Mouse (Mus musculus) CH12.LX (cell line): Measurements from ENCODE around the gene Entpd2. TPM values are rescaled to one million over a fixed set of nuclear protein-coding genes. Genes with fewer than 3 reads are reported as not detected.
A peak's percentile ranks its signal among the peaks of the same experiment; 100 is the strongest.

Source experiments
- DNase-seq: peaks from one replicate; pipeline ENCODE4 v3.0.0-alpha.2; 2013; ENCODE audit errors: extremely low read depth
- H3K27ac ChIP-seq: 2 replicates; pipeline ENCODE4 v1.5.1; 2012; ENCODE audit warnings: low read depth, mild to moderate bottlenecking, control low read depth, moderate library complexity; ENCODE audit not compliant: insufficient read depth
- H3K27me3 ChIP-seq: replicated peaks from 2 replicates; pipeline ENCODE3; 2012; ENCODE audit warnings: inconsistent platforms
- H3K36me3 ChIP-seq, 2 experiments: replicated peaks in 1 of 2; 2 replicates each; pipeline versions ENCODE3 to v1.6.1; 2012; ENCODE audit warnings: inconsistent platforms in 1 of 2, low read length in 1 of 2, mild to moderate bottlenecking in 1 of 2, mixed read lengths in 1 of 2, moderate library complexity in 1 of 2; ENCODE audit not compliant: control insufficient read depth in 1 of 2, insufficient read depth in 1 of 2
- H3K4me1 ChIP-seq, 2 experiments: 2 replicates each; pipeline ENCODE4 v1.6.1; 2012; ENCODE audit warnings: inconsistent platforms in 1 of 2, moderate library complexity in 1 of 2; ENCODE audit not compliant: insufficient read depth in 2 of 2, control insufficient read depth in 1 of 2
- H3K4me2 ChIP-seq: 2 replicates; pipeline ENCODE4 v1.6.1; 2012; ENCODE audit warnings: low read depth, mild to moderate bottlenecking, control low read depth; ENCODE audit not compliant: poor library complexity, insufficient read depth, severe bottlenecking
- H3K4me3 ChIP-seq, 3 experiments: fragments of 150-350 bp in 1 of 3; sonication (generic) in 1 of 3; replicated peaks in 1 of 3; 2 replicates each; pipeline versions ENCODE3 to v1.5.1; 2011 to 2012; ENCODE audit warnings: low read depth in 2 of 3, low read length in 2 of 3, mild to moderate bottlenecking in 2 of 3, moderate library complexity in 2 of 3, control low read depth in 1 of 3, improper control_type of control experiment in 1 of 3, inconsistent platforms in 1 of 3, mixed read lengths in 1 of 3; ENCODE audit not compliant: poor library complexity in 1 of 3
- H3K79me2 ChIP-seq: replicated peaks from 2 replicates; pipeline ENCODE4 v1.6.1; 2012; ENCODE audit warnings: mild to moderate bottlenecking, moderate library complexity; ENCODE audit not compliant: control insufficient read depth, poor library complexity, insufficient read depth, severe bottlenecking; ENCODE audit errors: extremely low read depth
- H3K9ac ChIP-seq: 2 replicates; pipeline ENCODE4 v1.6.1; 2012; ENCODE audit warnings: low read depth, mild to moderate bottlenecking, control low read depth, moderate library complexity; ENCODE audit not compliant: insufficient read depth
- H3K9me3 ChIP-seq: replicated peaks from 2 replicates; pipeline ENCODE3; 2012; ENCODE audit warnings: low read length, inconsistent platforms, mixed read lengths
- BHLHE40 ChIP-seq: IDR thresholded peaks from 2 replicates; pipeline ENCODE4 v1.6.1; 2011; ENCODE audit warnings: mild to moderate bottlenecking, low read depth, low read length, improper control_type of control experiment
- CHD1 ChIP-seq: IDR thresholded peaks from 2 replicates; pipeline ENCODE4 v1.6.1; 2012; ENCODE audit warnings: low read depth, low read length, improper control_type of control experiment, inconsistent platforms
- CHD2 ChIP-seq: IDR thresholded peaks from 2 replicates; pipeline ENCODE4 v1.6.1; 2011; ENCODE audit warnings: low read length, improper control_type of control experiment
- E2F4 ChIP-seq: IDR thresholded peaks from 2 replicates; pipeline ENCODE4 v1.6.1; 2011; ENCODE audit warnings: low read depth, low read length, improper control_type of control experiment; ENCODE audit not compliant: insufficient replicate concordance
- ELF1 ChIP-seq: IDR thresholded peaks from 2 replicates; pipeline ENCODE4 v1.6.1; 2014; ENCODE audit warnings: low read depth, mild to moderate bottlenecking, inconsistent platforms, low read length, improper control_type of control experiment
- EP300 ChIP-seq: IDR thresholded peaks from 2 replicates; pipeline ENCODE4 v1.6.1; 2011; ENCODE audit warnings: low read length, improper control_type of control experiment
- ETS1 ChIP-seq: conservative IDR thresholded peaks from 2 replicates; pipeline ENCODE4 v1.6.1; 2012; ENCODE audit warnings: low read depth, mild to moderate bottlenecking, inconsistent platforms, low read length, improper control_type of control experiment, moderate library complexity
- GABPA ChIP-seq: IDR thresholded peaks from 2 replicates; pipeline ENCODE4 v1.6.1; 2012; ENCODE audit warnings: low read depth, low read length, improper control_type of control experiment, inconsistent platforms; ENCODE audit not compliant: insufficient replicate concordance
- HCFC1 ChIP-seq: IDR thresholded peaks from 2 replicates; pipeline ENCODE4 v1.6.1; 2012; ENCODE audit warnings: low read depth, mild to moderate bottlenecking, inconsistent platforms, low read length, improper control_type of control experiment
- IRF4 ChIP-seq: IDR thresholded peaks from 2 replicates; pipeline ENCODE4 v1.6.1; 2014; ENCODE audit warnings: low read depth, mild to moderate bottlenecking, inconsistent platforms, low read length, improper control_type of control experiment
- JUN ChIP-seq: IDR thresholded peaks from 2 replicates; pipeline ENCODE4 v1.6.1; 2011; ENCODE audit warnings: low read depth, mild to moderate bottlenecking, low read length, improper control_type of control experiment, moderate library complexity; ENCODE audit not compliant: insufficient read depth
- KAT2A ChIP-seq: IDR thresholded peaks from 2 replicates; pipeline ENCODE4 v1.6.1; 2012; ENCODE audit warnings: low read length, improper control_type of control experiment, inconsistent platforms; ENCODE audit not compliant: insufficient replicate concordance
- MAFK ChIP-seq: IDR thresholded peaks from 2 replicates; pipeline ENCODE4 v1.6.1; 2011; ENCODE audit warnings: low read length, improper control_type of control experiment; ENCODE audit not compliant: insufficient replicate concordance
- MAZ ChIP-seq: IDR thresholded peaks from 2 replicates; pipeline ENCODE4 v1.6.1; 2012; ENCODE audit warnings: low read depth, mild to moderate bottlenecking, inconsistent platforms, low read length, improper control_type of control experiment, moderate library complexity
- MXI1 ChIP-seq: IDR thresholded peaks from 2 replicates; pipeline ENCODE4 v1.6.1; 2011; ENCODE audit warnings: mild to moderate bottlenecking, low read depth, low read length, improper control_type of control experiment
- NELFE ChIP-seq: IDR thresholded peaks from 2 replicates; pipeline ENCODE4 v1.6.1; 2011; ENCODE audit warnings: low read depth, low read length, improper control_type of control experiment
- NRF1 ChIP-seq: IDR thresholded peaks from 2 replicates; pipeline ENCODE4 v1.6.1; 2014; ENCODE audit warnings: low read depth, mild to moderate bottlenecking, inconsistent platforms, low read length, improper control_type of control experiment, moderate library complexity
- PAX5 ChIP-seq: IDR thresholded peaks from 2 replicates; pipeline ENCODE4 v1.6.1; 2012; ENCODE audit warnings: low read length, inconsistent platforms, mixed read lengths
- POLR2A ChIP-seq: IDR thresholded peaks from 2 replicates; pipeline ENCODE4 v1.6.1; 2011; ENCODE audit warnings: low read depth, mild to moderate bottlenecking, improper control_type of control experiment, low read length
- POLR2AphosphoS2 ChIP-seq: IDR thresholded peaks from 2 replicates; pipeline ENCODE4 v1.6.1; 2011; ENCODE audit warnings: low read depth, low read length, improper control_type of control experiment
- RAD21 ChIP-seq: IDR thresholded peaks from 2 replicates; pipeline ENCODE4 v1.6.1; 2011; ENCODE audit warnings: low read depth, mild to moderate bottlenecking, low read length, improper control_type of control experiment, moderate library complexity
- RCOR1 ChIP-seq: conservative IDR thresholded peaks from 2 replicates; pipeline ENCODE4 v1.6.1; 2012; ENCODE audit warnings: low read depth, mild to moderate bottlenecking, inconsistent platforms, low read length, improper control_type of control experiment
- SIN3A ChIP-seq: IDR thresholded peaks from 2 replicates; pipeline ENCODE4 v1.6.1; 2012; ENCODE audit warnings: low read length, improper control_type of control experiment, inconsistent platforms
- SMC3 ChIP-seq: IDR thresholded peaks from 2 replicates; pipeline ENCODE4 v1.6.1; 2011; ENCODE audit warnings: low read depth, low read length, improper control_type of control experiment
- TBP ChIP-seq: conservative IDR thresholded peaks from 2 replicates; pipeline ENCODE4 v1.6.1; 2011; ENCODE audit warnings: low read depth, low read length, improper control_type of control experiment
- UBTF ChIP-seq: IDR thresholded peaks from 2 replicates; pipeline ENCODE4 v1.6.1; 2012; ENCODE audit warnings: low read depth, mild to moderate bottlenecking, inconsistent platforms, low read length, improper control_type of control experiment, moderate library complexity
- USF1 ChIP-seq: IDR thresholded peaks from 2 replicates; pipeline ENCODE4 v1.6.1; 2014; ENCODE audit warnings: low read depth, mild to moderate bottlenecking, inconsistent platforms, low read length, improper control_type of control experiment
- ZC3H11A ChIP-seq: IDR thresholded peaks from 2 replicates; pipeline ENCODE4 v1.6.1; 2012; ENCODE audit warnings: low read depth, mild to moderate bottlenecking, inconsistent platforms, low read length, improper control_type of control experiment
- ZMIZ1 ChIP-seq: IDR thresholded peaks from 2 replicates; pipeline ENCODE4 v1.6.1; 2012; ENCODE audit warnings: low read depth, mild to moderate bottlenecking, inconsistent platforms, low read length, improper control_type of control experiment
- ZNF384 ChIP-seq: IDR thresholded peaks from 2 replicates; pipeline ENCODE4 v1.6.1; 2012; ENCODE audit warnings: low read depth, low read length, improper control_type of control experiment, inconsistent platforms
- dilution Hi-C: fragments of 300-500 bp; cut with MboI; formaldehyde crosslinking; loops from 2 replicates; pipeline ENCODE4 v1.14.3; 2020; ENCODE audit warnings: low sequenced_read_pairs; ENCODE audit not compliant: extremely low pct_unique_long_range_greater_than_20kb, extremely low pct_ligation_motif_present
- in situ Hi-C: fragments of 300-500 bp; cut with MboI; formaldehyde crosslinking; loops from 3 replicates; pipeline ENCODE4 v1.14.3; 2019; ENCODE audit warnings: low sequenced_read_pairs, low pct_ligation_motif_present, low pct_unique_long_range_greater_than_20kb, mixed read lengths
- polyA plus RNA-seq: library from polyadenylated mRNA; unstranded; fragments of >175 nt; gene quantifications from 2 replicates; pipeline ENCODE4 v1.2.1, GENCODE M21; 2012; ENCODE audit warnings: low read depth; ENCODE audit not compliant: insufficient read length
- total RNA-seq, 2 experiments: library from RNA; depleted of rRNA; stranded (reverse); fragments of 300-350 nt in 1 of 2; fragments of >200 nt in 1 of 2; gene quantifications; 2 replicates each; pipeline ENCODE4 v1.2.3; 2012 to 2014

Gene Entpd2
- total and polyA plus RNA-seq, 3 experiments = not detected

DNA sequence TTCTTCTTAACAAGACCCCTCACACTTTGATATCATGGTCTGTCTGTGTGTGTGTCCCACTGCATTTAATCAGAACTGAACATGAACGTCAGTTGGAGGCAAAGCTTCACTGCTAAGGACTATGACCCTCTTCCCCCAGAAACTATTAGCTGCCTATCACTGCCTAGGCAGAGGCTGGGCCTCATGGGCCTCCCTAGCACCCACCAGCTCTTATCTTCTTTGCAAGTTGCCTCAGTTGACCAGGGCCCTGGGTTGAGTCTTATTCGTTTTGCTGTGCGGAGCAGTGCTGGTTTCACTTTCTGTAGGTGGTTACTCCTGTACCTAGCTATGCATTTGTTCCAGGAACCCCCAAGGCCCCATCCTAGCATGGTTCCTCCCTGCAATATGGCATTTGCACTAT lies 25.7 kb upstream of the Entpd2 start:
- H3K9me3 ChIP-seq = no peaks in the 10 kb centered on the region
- peak overlapping the region; percentile 57 for H3K9ac ChIP-seq
- in situ Hi-C loops (loop anchor here (5.0 kb wide), 1 partner anchor 32 kb away; no protein-coding TSS in a partner anchor), dilution Hi-C loops (no loop called here)
- H3K4me1 ChIP-seq = peaks cover 16 to 19% of the 10 kb centered on the region in 2 experiments
- no peak overlapping the region for H3K4me3 ChIP-seq
- DNase-seq = no peak
- no peak overlapping the region for H3K27ac ChIP-seq
- H3K79me2 ChIP-seq = no peaks in the 10 kb centered on the region
- peak overlapping the region; percentile 37; the same call in 1 of the 2 replicates for H3K4me2 ChIP-seq
- peaks cover 0 to 8% of the 10 kb centered on the region in 2 experiments for H3K36me3 ChIP-seq
- no peak for TF ChIP-seq KAT2A
- H3K27me3 ChIP-seq = peaks cover 30% of the 10 kb centered on the region

DNA sequence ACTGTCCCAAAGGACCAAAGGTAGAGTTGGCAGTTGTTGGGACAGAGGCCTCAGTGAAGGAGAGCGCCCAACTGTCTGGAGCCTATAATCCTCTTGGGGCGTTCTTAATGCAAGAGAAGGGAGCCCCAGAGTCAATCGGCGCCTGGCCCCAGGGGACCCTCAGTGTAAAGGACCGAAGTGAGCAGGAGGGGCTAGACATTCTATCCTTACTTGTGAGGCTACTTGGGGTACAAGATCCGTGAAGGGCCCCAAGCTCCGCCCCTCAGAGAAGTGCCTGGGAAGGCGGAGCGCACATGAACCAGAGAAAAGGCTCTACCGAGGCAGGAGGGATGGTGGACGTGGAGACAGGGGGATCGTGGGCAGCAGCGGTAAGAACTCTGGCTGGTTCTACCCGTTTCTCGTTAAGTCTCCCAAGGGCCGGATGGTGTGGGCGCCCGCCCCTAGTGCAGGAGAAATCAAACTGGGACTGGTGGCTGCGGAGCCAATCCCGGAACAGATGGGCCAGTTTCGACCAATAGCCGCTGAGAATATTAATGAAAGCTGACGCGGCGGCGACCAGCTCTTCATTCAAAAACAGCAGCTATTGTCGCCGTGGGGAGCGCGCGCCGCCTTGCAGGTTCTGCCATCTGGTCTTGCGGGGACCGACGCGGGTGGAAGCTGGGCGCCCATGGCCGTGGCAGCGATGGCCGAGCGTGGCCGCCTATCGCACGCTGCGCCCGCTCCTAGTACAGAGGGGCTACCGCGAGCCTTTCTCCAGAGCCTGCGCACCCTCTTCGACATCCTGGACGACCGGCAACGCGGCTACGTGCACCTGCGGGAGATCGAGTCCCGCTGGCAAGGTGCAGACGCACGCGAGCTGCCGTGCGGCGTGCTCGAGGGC lies 23.7 kb upstream of the Entpd2 start, which contains the start of gene Sapcd2:
Gene Sapcd2 (plus strand): TSS at position 558 of the 880 bp plus-strand sequence.
- Histone ChIP-seq H3K79me2 (no peaks in the 10 kb centered on the region), H3K27me3 (peaks cover 23% of the 10 kb centered on the region), H3K27ac (peak within 1 kb of the TSS; percentile 43; the same call in 1 of the 2 replicates), H3K4me1 (peaks cover 16% of the 10 kb centered on the region in 2 experiments), H3K9me3 (no peaks in the 10 kb centered on the region), H3K9ac (peak within 1 kb of the TSS; percentile 57), H3K4me3 (peak within 1 kb of the TSS; percentile 68 to 92 (median 75)), H3K4me2 (peak within 1 kb of the TSS; percentile 94), H3K36me3 (peaks cover 14 to 28% of the 10 kb centered on the region in 2 experiments)
- dilution Hi-C loops (no loop called here), in situ Hi-C loops (no loop called here)
- peak; percentile 92 for DNase-seq
- peak; percentile 85 for TF ChIP-seq POLR2A
- peak; percentile 81; the same call in 1 of the 2 replicates for TF ChIP-seq MXI1
- TF ChIP-seq NELFE = peak; percentile 85
- TF ChIP-seq JUN = no peak
- TF ChIP-seq ZNF384 = no peak
- 0 out of 2 replicates have a peak, but pooled peaks have one; percentile 26 for TF ChIP-seq UBTF
- no peak for TF ChIP-seq CHD1
- TF ChIP-seq USF1 = no peak
- 0 out of 2 replicates have a peak, but pooled peaks have one; percentile 18 for TF ChIP-seq MAZ
- peak; percentile 62; the same call in 1 of the 2 replicates for TF ChIP-seq ELF1
- peak; percentile 71; the same call in 1 of the 2 replicates for TF ChIP-seq POLR2AphosphoS2
- no peak for TF ChIP-seq PAX5
- peak; percentile 90 for TF ChIP-seq TBP
- TF ChIP-seq CHD2 = peak; percentile 69
- no peak for TF ChIP-seq BHLHE40
- TF ChIP-seq GABPA = no peak
- peak; percentile 74 for TF ChIP-seq ZMIZ1
- TF ChIP-seq MAFK = no peak
- no peak for TF ChIP-seq RAD21
- no peak for TF ChIP-seq RCOR1
- TF ChIP-seq SIN3A = peak; percentile 95
- no peak for TF ChIP-seq NRF1
- TF ChIP-seq HCFC1 = peak; percentile 42; the same call in 1 of the 2 replicates
- no peak for TF ChIP-seq EP300
- no peak for TF ChIP-seq ZC3H11A
- no peak for TF ChIP-seq SMC3
- peak; percentile 37; the same call in 1 of the 2 replicates for TF ChIP-seq IRF4
- TF ChIP-seq ETS1 = no peak
- TF ChIP-seq KAT2A = 0 out of 2 replicates have a peak, but pooled peaks have one; percentile 17
- 0 out of 2 replicates have a peak, but pooled peaks have one; percentile 54 for TF ChIP-seq E2F4
